Mouse (Mus musculus) embryonic facial prominence, embryonic 12.5 days (tissue): ENCODE results near the gene Grik4. TPM values are rescaled to one million over a fixed set of nuclear protein-coding genes. Genes with fewer than 3 reads are reported as not detected.

Experiments
- ATAC-seq: fragments of 200-750 bp; cut with Nextera tagmentation; 2 replicates; pipeline ENCODE4 v1.8.0; 2017; ENCODE audit not compliant: insufficient number of reproducible peaks, insufficient read depth, low FRiP score, low TSS enrichment
- H3K27ac ChIP-seq: fragments of 300-500 bp; sonication (generic); 2 replicates; pipeline ENCODE4 v1.5.1; 2016; ENCODE audit warnings: mild to moderate bottlenecking
- H3K27me3 ChIP-seq: fragments of 300-500 bp; sonication (generic); 2 replicates; pipeline ENCODE4 v1.6.1; 2016; ENCODE audit warnings: mild to moderate bottlenecking, moderate library complexity
- H3K36me3 ChIP-seq: fragments of 300-500 bp; sonication (generic); 2 replicates; pipeline ENCODE4 v1.6.1; 2016; ENCODE audit warnings: mild to moderate bottlenecking
- H3K4me1 ChIP-seq: fragments of 300-500 bp; sonication (generic); 2 replicates; pipeline ENCODE4 v1.6.1; 2016
- H3K4me2 ChIP-seq: fragments of 300-500 bp; sonication (generic); replicated peaks from 2 replicates; pipeline ENCODE4 v1.6.1; 2016; ENCODE audit warnings: mild to moderate bottlenecking, moderate library complexity
- H3K4me3 ChIP-seq: fragments of 300-500 bp; sonication (generic); 2 replicates; pipeline ENCODE4 v1.5.1; 2016; ENCODE audit warnings: mild to moderate bottlenecking
- H3K9ac ChIP-seq: fragments of 300-500 bp; sonication (generic); 2 replicates; pipeline ENCODE4 v1.6.1; 2016; ENCODE audit warnings: mild to moderate bottlenecking, moderate library complexity
- H3K9me3 ChIP-seq: fragments of 300-500 bp; sonication (generic); 2 replicates; pipeline ENCODE4 v1.6.1; 2016; ENCODE audit warnings: mild to moderate bottlenecking, moderate library complexity
- WGBS: fragments of 180-500 bp; shearing (Covaris S2); methylation state at CpG from one replicate; pipeline ENCODE4 v1.1.7; 2016; 5-methylcytosine and 5-hydroxymethylcytosine counted together
- polyA plus RNA-seq: library from polyadenylated mRNA; unstranded; fragments of >200 nt; fragmentation: Nextera tagmentation; extraction: Ambion mirVana; gene quantifications from 2 replicates; pipeline ENCODE4 v1.2.1, GENCODE M21; 2016

Grik4 gene
- polyA plus RNA-seq, 1 experiment from 2014 or later, result 3.8 TPM

GRCm38 (mm10) chr9:42612482-42612991 is 331.8 kb downstream of the Grik4 start:
- Histone ChIP-seq H3K27ac (no peak overlapping the region), H3K36me3 (no peaks in the 10 kb centered on the region), H3K9me3 (no peaks in the 10 kb centered on the region), H3K9ac (no peak overlapping the region), H3K4me1 (peaks cover 11% of the 10 kb centered on the region), H3K4me2 (no peak overlapping the region), H3K4me3 (no peak overlapping the region), H3K27me3 (no peaks in the 10 kb centered on the region)
- no peak for ATAC-seq
- 72% methylated on average over 14 of the region's 14 CpGs for WGBS

DNA sequence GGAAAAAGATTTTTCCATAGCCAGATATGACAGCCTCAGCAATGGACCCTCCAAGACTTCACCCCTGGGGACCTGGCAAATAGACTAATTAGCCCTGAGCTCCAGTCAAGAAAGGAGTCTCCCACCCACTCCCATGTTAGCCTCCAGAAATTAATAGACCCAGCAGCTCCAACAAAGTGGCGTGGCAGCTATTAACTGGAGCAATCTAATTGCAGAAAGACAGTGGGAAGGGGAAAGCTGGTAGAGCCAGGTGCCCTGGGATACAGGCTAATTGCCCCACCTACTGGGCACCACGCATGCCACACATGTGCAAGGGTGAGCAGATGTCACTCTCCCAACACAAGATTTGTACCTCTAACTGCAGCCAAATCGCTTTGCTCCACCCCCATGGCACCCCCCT is 342.8 kb downstream of the Grik4 start:
- Histone ChIP-seq H3K27ac (no peak overlapping the region), H3K4me1 (no peaks in the 10 kb centered on the region), H3K9me3 (no peaks in the 10 kb centered on the region), H3K9ac (no peak overlapping the region), H3K4me3 (no peak overlapping the region), H3K4me2 (no peak overlapping the region), H3K36me3 (no peaks in the 10 kb centered on the region), H3K27me3 (no peaks in the 10 kb centered on the region)
- 46% methylated on average over 3 of the region's 3 CpGs for WGBS
- ATAC-seq, result no peak

GRCm38 (mm10) chr9:42597525-42597924 is 346.8 kb downstream of the Grik4 start:
- no peak overlapping the region for H3K27ac ChIP-seq
- no peaks in the 10 kb centered on the region for H3K9me3 ChIP-seq
- WGBS, result 73% methylated on average over 9 of the region's 9 CpGs
- ATAC-seq, result no peak
- no peaks in the 10 kb centered on the region for H3K36me3 ChIP-seq
- no peak overlapping the region for H3K4me2 ChIP-seq
- H3K27me3 ChIP-seq, result no peaks in the 10 kb centered on the region
- H3K4me1 ChIP-seq, result no peaks in the 10 kb centered on the region
- H3K4me3 ChIP-seq, result no peak overlapping the region
- H3K9ac ChIP-seq, result no peak overlapping the region

- no peak for ATAC-seq
- Histone ChIP-seq H3K4me1 (no peaks in the 10 kb centered on the region), H3K36me3 (no peaks in the 10 kb centered on the region), H3K4me2 (no peak overlapping the region), H3K9me3 (no peaks in the 10 kb centered on the region), H3K9ac (no peak overlapping the region), H3K27me3 (no peaks in the 10 kb centered on the region), H3K4me3 (no peak overlapping the region), H3K27ac (no peak overlapping the region)
- 72% methylated on average over 7 of the region's 7 CpGs for WGBS
Observed at GRCm38 (mm10) chr9:42578511-42578910, 365.8 kb downstream of the Grik4 start.

DNA sequence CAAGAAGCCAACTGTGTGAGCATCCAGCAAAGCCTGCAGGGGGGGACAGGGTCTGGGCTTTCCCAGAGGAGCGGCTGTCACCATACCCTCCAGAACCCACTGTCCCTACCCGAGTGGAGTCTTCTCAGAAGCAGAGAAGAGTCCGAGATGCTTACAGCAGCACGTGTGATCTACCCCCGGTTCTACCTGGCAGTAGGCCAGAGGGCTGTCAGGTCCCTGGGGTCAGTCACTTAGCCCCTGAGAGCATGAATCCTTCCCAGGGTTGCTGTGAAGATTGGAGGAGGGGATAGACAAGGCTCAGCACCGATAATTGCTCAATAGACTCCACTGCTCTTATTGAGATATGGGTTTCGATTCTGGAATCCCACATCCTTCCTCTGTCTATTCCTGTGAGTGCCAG is 366.2 kb downstream of the Grik4 start:
- Histone ChIP-seq H3K27ac (no peak overlapping the region), H3K4me3 (no peak overlapping the region), H3K4me2 (no peak overlapping the region), H3K9ac (no peak overlapping the region), H3K27me3 (no peaks in the 10 kb centered on the region), H3K4me1 (no peaks in the 10 kb centered on the region), H3K9me3 (no peaks in the 10 kb centered on the region), H3K36me3 (no peaks in the 10 kb centered on the region)
- no peak for ATAC-seq
- 80% methylated on average over 7 of the region's 7 CpGs for WGBS

GRCm38 (mm10) chr9:42573616-42574350 is 370.5 kb downstream of the Grik4 start:
- H3K9me3 ChIP-seq, result no peaks in the 10 kb centered on the region
- no peaks in the 10 kb centered on the region for H3K27me3 ChIP-seq
- no peak overlapping the region for H3K9ac ChIP-seq
- H3K4me1 ChIP-seq, result no peaks in the 10 kb centered on the region; the same call in 1 of the 2 replicates
- 46% methylated on average over 14 of the region's 14 CpGs for WGBS
- H3K36me3 ChIP-seq, result no peaks in the 10 kb centered on the region
- H3K27ac ChIP-seq, result no peak overlapping the region
- peak overlapping the region; percentile 27; the same call in 1 of the 2 replicates for H3K4me2 ChIP-seq
- 0 out of 2 replicates have a peak, but pooled peaks have one; percentile 30 for ATAC-seq
- no peak overlapping the region for H3K4me3 ChIP-seq

DNA sequence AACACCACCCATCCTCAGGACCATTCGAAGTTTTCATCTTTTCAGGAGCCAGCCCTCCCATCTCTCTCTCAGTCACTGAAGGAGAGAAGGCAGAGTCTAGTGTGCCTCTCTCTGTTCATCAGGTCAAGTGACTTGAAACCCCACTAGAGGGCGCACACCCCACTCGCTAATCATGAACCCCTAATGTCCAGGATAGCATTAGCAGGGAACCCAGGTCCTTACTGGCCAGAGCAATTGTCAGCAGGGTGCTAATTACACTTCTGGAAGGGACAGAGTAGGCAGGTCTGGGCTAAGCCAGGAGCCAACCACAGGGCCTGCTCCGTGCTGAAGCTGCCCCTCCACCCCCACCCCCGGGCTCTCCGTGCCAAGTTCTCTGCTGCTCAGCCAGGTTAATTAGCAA is 371.1 kb downstream of the Grik4 start:
- Histone ChIP-seq H3K4me2 (peak overlapping the region; percentile 27; the same call in 1 of the 2 replicates), H3K36me3 (no peaks in the 10 kb centered on the region), H3K4me3 (no peak overlapping the region), H3K9me3 (no peaks in the 10 kb centered on the region), H3K9ac (no peak overlapping the region), H3K27ac (no peak overlapping the region), H3K4me1 (no peaks in the 10 kb centered on the region; the same call in 1 of the 2 replicates), H3K27me3 (no peaks in the 10 kb centered on the region)
- WGBS, result 11% methylated on average over 6 of the region's 6 CpGs
- ATAC-seq, result peak; percentile 31; the same call in 1 of the 2 replicates

DNA sequence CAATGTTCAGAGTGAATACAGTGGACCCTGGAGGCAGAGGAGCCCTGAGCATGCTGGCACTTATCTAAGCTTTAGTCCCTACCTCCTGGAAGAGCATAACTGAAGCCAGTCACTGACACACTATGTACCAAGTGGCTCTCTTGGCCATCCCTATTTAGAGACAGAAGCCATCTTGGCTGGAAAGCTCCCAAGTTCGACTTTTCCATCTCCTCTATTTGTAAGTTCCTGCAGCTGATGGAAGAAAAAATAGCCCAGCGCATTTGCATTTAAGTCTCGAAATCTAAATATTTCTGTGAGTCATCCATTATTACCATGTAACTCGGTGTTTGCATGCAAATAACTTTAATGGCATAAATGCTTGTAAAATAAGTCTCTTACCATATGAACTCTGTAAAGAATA is 378.4 kb downstream of the Grik4 start:
- Histone ChIP-seq H3K9me3 (no peaks in the 10 kb centered on the region), H3K4me2 (no peak overlapping the region), H3K4me3 (no peak overlapping the region), H3K36me3 (no peaks in the 10 kb centered on the region), H3K4me1 (no peaks in the 10 kb centered on the region; the same call in 1 of the 2 replicates), H3K27me3 (no peaks in the 10 kb centered on the region), H3K27ac (no peak overlapping the region), H3K9ac (no peak overlapping the region)
- ATAC-seq, result no peak
- 86% methylated on average over 4 of the region's 4 CpGs for WGBS

DNA sequence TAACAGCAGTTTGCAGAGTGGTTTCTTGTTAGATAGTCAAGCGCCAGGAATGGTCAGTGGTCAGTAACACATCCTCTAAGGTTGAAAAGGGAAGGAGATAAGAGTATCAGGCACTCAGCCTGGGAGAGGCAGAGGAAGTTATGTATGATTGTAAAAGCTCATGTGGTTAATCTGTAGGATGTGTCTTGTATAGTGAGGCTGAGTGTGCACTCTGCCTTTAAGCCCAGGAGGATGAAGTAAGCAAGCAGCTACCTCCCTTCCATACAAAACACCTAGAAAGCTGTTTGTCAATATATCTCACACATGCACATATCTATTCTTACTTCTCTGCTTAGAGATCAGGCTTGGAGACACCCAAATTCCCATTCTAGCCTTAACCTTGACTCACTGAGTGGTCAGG is 389.1 kb downstream of the Grik4 start:
- no peaks in the 10 kb centered on the region for H3K27me3 ChIP-seq
- 90% methylated on average over 1 of the region's 1 CpGs for WGBS
- no peak overlapping the region for H3K9ac ChIP-seq
- H3K9me3 ChIP-seq, result no peaks in the 10 kb centered on the region; the same call in 1 of the 2 replicates
- no peak for ATAC-seq
- H3K4me1 ChIP-seq, result no peaks in the 10 kb centered on the region
- no peak overlapping the region for H3K4me2 ChIP-seq
- H3K36me3 ChIP-seq, result no peaks in the 10 kb centered on the region; the same call in 1 of the 2 replicates
- no peak overlapping the region for H3K4me3 ChIP-seq
- H3K27ac ChIP-seq, result no peak overlapping the region

GRCm38 (mm10) chr9:42550116-42550515 is 394.2 kb downstream of the Grik4 start:
- whole genome bisulfite sequencing, result 20% methylated on average over 13 of the region's 13 CpGs
- Histone ChIP-seq H3K4me2 (no peak overlapping the region), H3K9ac (no peak overlapping the region), H3K27me3 (no peaks in the 10 kb centered on the region), H3K9me3 (no peaks in the 10 kb centered on the region), H3K4me3 (no peak overlapping the region), H3K27ac (no peak overlapping the region), H3K4me1 (no peaks in the 10 kb centered on the region), H3K36me3 (no peaks in the 10 kb centered on the region)
- no peak for ATAC-seq

DNA sequence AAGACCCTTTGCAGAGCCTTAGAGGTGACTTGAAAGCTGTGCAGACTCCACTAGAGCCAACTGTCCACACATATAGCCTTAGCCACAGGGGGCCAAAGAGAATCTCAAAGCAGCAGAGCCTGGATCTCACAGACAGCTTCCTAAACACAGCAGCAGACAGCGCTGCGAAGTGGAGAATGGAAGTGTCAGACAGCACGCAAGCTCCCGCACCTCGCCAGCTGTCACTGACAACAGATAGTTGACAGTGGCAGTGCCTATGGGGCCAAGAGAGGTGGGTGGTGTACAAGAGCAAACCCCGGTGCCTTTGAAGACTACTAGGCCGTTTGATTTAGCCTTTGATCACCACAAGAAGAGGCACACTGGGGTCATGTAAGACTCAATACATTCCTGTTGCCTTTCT is 395.3 kb downstream of the Grik4 start:
- no peak overlapping the region for H3K27ac ChIP-seq
- ATAC-seq, result no peak
- H3K27me3 ChIP-seq, result no peaks in the 10 kb centered on the region
- no peak overlapping the region for H3K4me2 ChIP-seq
- H3K4me3 ChIP-seq, result no peak overlapping the region
- 77% methylated on average over 7 of the region's 7 CpGs for WGBS
- H3K9me3 ChIP-seq, result no peaks in the 10 kb centered on the region
- H3K9ac ChIP-seq, result no peak overlapping the region
- no peaks in the 10 kb centered on the region for H3K36me3 ChIP-seq
- no peaks in the 10 kb centered on the region for H3K4me1 ChIP-seq

GRCm38 (mm10) chr9:42544521-42544920 is 399.8 kb downstream of the Grik4 start:
- no peak overlapping the region for H3K4me2 ChIP-seq
- H3K27ac ChIP-seq, result no peak overlapping the region
- H3K4me1 ChIP-seq, result no peaks in the 10 kb centered on the region
- no peak for ATAC-seq
- 83% methylated on average over 10 of the region's 10 CpGs for WGBS
- no peak overlapping the region for H3K4me3 ChIP-seq
- H3K36me3 ChIP-seq, result no peaks in the 10 kb centered on the region
- H3K9me3 ChIP-seq, result no peaks in the 10 kb centered on the region
- no peaks in the 10 kb centered on the region for H3K27me3 ChIP-seq
- no peak overlapping the region for H3K9ac ChIP-seq
